Mouse (Mus musculus): ENCODE measurements at regions not wholly inside any gene's neighbourhood (a gene's known extent, or its start where the extent isn't known, plus 50 kb on each side); places are given as distances from the start of the nearest gene placed in this dataset.
A peak's percentile ranks its signal among the peaks of the same experiment; 100 is the strongest.

DNA sequence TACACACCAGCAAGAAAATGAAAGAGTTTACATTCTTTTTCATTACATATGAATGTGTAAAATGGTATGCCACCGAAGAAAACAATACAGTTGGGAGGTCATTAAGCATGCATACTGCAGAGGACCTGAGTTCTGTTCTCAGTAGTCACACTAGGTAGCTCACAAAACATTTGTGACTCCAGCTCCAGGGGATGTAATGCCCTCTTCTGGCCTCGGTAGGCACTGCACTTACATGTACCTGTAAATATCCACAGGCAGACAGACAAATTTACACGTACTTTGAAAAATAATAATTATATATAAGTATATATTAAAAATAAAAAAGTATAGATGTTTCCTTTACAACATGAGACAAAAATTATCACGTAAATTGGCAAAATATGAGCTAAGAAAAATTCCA, 342.3 kb upstream of the Gm28363 start:
- no peaks in the 10 kb centered on the region for H3K79me2 ChIP-seq (ENCODE audit: control insufficient read depth, insufficient read depth, low read length, poor library complexity)
- no peaks in the 10 kb centered on the region for H3K9me3 ChIP-seq (replicated peaks; ENCODE audit: insufficient read depth, low read length)
- H3K4me1 ChIP-seq (ENCODE audit: control insufficient read depth in 1 of 2, insufficient read depth in 2 of 2, low read length in 2 of 2), result no peaks in the 10 kb centered on the region
- peak; percentile 15 for DNase-seq (ENCODE audit: low read depth, low spot score)
- no peak overlapping the region for H3K4me3 ChIP-seq (ENCODE audit: control insufficient read depth in 1 of 2, insufficient read depth in 1 of 2, low read depth in 2 of 2, low read length in 2 of 2)
- no peaks in the 10 kb centered on the region for H3K36me3 ChIP-seq (ENCODE audit: control insufficient read depth in 1 of 2, insufficient read depth in 2 of 2, low read length in 2 of 2)
- H3K27me3 ChIP-seq (ENCODE audit: control insufficient read depth in 1 of 2, insufficient read depth in 2 of 2, low read length in 2 of 2), result no peaks in the 10 kb centered on the region
- TF ChIP-seq SMC3 (IDR thresholded peaks at IDR 0.05; ENCODE audit: low read depth, low read length) (no peak), CTCF (IDR thresholded peaks at IDR 0.05 in 2 of 3, conservative IDR thresholded peaks at IDR 0.05 in 1 of 3; ENCODE audit: control insufficient read depth in 1 of 3, insufficient read depth in 1 of 3, low read depth in 2 of 3, low read length in 3 of 3, poor library complexity in 1 of 3, severe bottlenecking in 1 of 3) (peak; percentile 9 to 34 (median 18); a peak in 4 of 6 replicates), KAT2A (conservative IDR thresholded peaks at IDR 0.05; ENCODE audit: low read depth, low read length) (no peak), ZNF384 (IDR thresholded peaks at IDR 0.05; ENCODE audit: low read depth, low read length) (no peak), ZC3H11A (IDR thresholded peaks at IDR 0.05; ENCODE audit: low read depth, low read length) (no peak), RAD21 (IDR thresholded peaks at IDR 0.05; ENCODE audit: low read depth, low read length) (peak; percentile 7; the same call in 1 of the 2 replicates)
- H3K27ac ChIP-seq (ENCODE audit: control insufficient read depth, low read depth, low read length), result no peak overlapping the region
- H3K9ac ChIP-seq (ENCODE audit: control insufficient read depth, low read depth, low read length, poor library complexity, severe bottlenecking), result no peak overlapping the region

DNA sequence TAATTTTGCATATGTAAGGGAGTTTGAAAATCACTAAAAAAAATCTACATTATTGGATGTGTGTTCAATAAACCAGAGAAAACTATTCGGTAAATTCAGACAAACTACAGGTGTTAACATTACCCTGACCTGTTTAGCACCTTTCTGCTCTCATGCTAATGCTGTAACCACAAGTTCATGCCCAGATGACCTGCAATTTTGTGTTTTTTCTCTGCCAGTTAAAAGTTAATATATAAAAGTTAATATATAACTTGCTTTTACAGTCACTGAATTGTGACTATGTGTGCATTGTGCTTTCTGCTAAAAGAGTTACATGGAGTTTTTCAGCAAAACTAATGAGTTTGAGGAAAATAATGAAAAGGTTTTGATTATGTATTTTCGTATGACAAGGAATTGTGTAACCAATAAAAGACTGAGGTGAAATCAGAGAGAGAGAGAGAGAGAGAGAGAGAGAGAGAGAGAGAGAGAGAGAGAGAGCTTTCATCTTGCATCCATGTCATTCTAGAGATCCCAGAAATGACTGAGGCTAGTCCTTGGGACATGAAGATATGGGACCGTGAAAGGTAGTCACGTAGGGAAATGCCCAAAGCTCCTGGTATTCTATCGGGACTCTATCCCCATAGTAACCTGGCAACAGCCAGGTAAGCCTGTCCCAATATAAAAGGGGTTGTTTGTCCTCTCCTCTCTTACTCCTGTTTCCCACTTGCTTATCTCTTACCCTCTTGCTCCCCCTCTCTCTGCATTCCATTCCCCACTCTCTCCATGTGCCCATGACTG, 340.3 kb upstream of the Gm28363 start:
- TF ChIP-seq NRF1 (IDR thresholded peaks at IDR 0.05; ENCODE audit: insufficient read depth, low read depth, low read length, poor library complexity, severe bottlenecking) (no peak), ZC3H11A (IDR thresholded peaks at IDR 0.05; ENCODE audit: low read depth, low read length) (no peak)
- no peaks in the 10 kb centered on the region for H3K79me2 ChIP-seq (ENCODE audit: control insufficient read depth, insufficient read depth, low read length, poor library complexity)
- no peak overlapping the region for H3K27ac ChIP-seq (ENCODE audit: control insufficient read depth, low read depth, low read length)
- no peak overlapping the region for H3K4me3 ChIP-seq (ENCODE audit: control insufficient read depth in 1 of 2, insufficient read depth in 1 of 2, low read depth in 2 of 2, low read length in 2 of 2)
- H3K27me3 ChIP-seq (ENCODE audit: control insufficient read depth in 1 of 2, insufficient read depth in 2 of 2, low read length in 2 of 2), result no peaks in the 10 kb centered on the region
- no peaks in the 10 kb centered on the region for H3K9me3 ChIP-seq (replicated peaks; ENCODE audit: insufficient read depth, low read length)
- H3K4me1 ChIP-seq (ENCODE audit: control insufficient read depth in 1 of 2, insufficient read depth in 2 of 2, low read length in 2 of 2), result no peaks in the 10 kb centered on the region
- no peaks in the 10 kb centered on the region for H3K36me3 ChIP-seq (ENCODE audit: control insufficient read depth in 1 of 2, insufficient read depth in 2 of 2, low read length in 2 of 2)
- H3K9ac ChIP-seq (ENCODE audit: control insufficient read depth, low read depth, low read length, poor library complexity, severe bottlenecking), result no peak overlapping the region
- no peak for DNase-seq (ENCODE audit: low read depth, low spot score)

DNA sequence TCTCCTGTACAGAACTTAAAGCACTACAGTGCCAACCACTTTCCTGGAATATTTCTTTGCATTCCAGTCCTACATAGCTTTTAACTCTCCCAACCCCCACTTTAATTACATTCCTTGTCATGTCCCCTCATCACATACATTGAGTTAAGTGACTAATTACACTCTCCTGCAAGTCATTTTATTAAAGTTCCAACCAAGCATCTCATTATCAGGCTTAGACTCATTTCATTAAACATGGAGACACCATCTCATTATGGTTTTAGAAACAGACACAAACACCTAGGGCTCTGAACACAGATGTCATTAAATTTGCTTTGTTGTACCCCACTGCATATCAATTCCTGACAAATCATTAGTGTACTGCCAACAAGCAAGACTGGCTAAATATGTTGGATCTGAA, 332.9 kb upstream of the Gm28363 start:
- Histone ChIP-seq H3K4me3 (ENCODE audit: control insufficient read depth in 1 of 2, insufficient read depth in 1 of 2, low read depth in 2 of 2, low read length in 2 of 2) (no peak overlapping the region), H3K27ac (ENCODE audit: control insufficient read depth, low read depth, low read length) (no peak overlapping the region), H3K36me3 (ENCODE audit: control insufficient read depth in 1 of 2, insufficient read depth in 2 of 2, low read length in 2 of 2) (no peaks in the 10 kb centered on the region), H3K27me3 (ENCODE audit: control insufficient read depth in 1 of 2, insufficient read depth in 2 of 2, low read length in 2 of 2) (no peaks in the 10 kb centered on the region), H3K9ac (ENCODE audit: control insufficient read depth, low read depth, low read length, poor library complexity, severe bottlenecking) (no peak overlapping the region), H3K79me2 (ENCODE audit: control insufficient read depth, insufficient read depth, low read length, poor library complexity) (no peaks in the 10 kb centered on the region), H3K4me1 (ENCODE audit: control insufficient read depth in 1 of 2, insufficient read depth in 2 of 2, low read length in 2 of 2) (no peaks in the 10 kb centered on the region), H3K9me3 (replicated peaks; ENCODE audit: insufficient read depth, low read length) (no peaks in the 10 kb centered on the region)
- no peak for DNase-seq (ENCODE audit: low read depth, low spot score)
- TF ChIP-seq ZC3H11A (IDR thresholded peaks at IDR 0.05; ENCODE audit: low read depth, low read length) (no peak), SMC3 (IDR thresholded peaks at IDR 0.05; ENCODE audit: low read depth, low read length) (no peak), CHD2 (IDR thresholded peaks at IDR 0.05; ENCODE audit: low read length) (no peak), ZKSCAN1 (IDR thresholded peaks at IDR 0.05; ENCODE audit: low read depth, low read length) (no peak), MAZ (IDR thresholded peaks at IDR 0.05; ENCODE audit: low read depth, low read length) (no peak), POLR2A (IDR thresholded peaks at IDR 0.05; ENCODE audit: control insufficient read depth in 1 of 2, insufficient read depth in 1 of 2, low read depth in 1 of 2, low read length in 2 of 2, poor library complexity in 1 of 2) (no peak), NELFE (IDR thresholded peaks at IDR 0.05; ENCODE audit: low read depth, low read length) (no peak), USF2 (IDR thresholded peaks at IDR 0.05; ENCODE audit: borderline replicate concordance in 1 of 2, insufficient read depth in 1 of 2, low read depth in 1 of 2, low read length in 2 of 2) (no peak), KAT2A (conservative IDR thresholded peaks at IDR 0.05; ENCODE audit: low read depth, low read length) (no peak), RAD21 (IDR thresholded peaks at IDR 0.05; ENCODE audit: low read depth, low read length) (no peak)
